Mouse (Mus musculus) heart, postnatal 0 days (tissue): ENCODE measurements around the gene Gm28043.

Experiments
- CTCF ChIP-seq: IDR thresholded peaks from 2 replicates; pipeline ENCODE4 v1.5.1; 2016; ENCODE audit warnings: antibody characterized with exemption, control low read depth, low read depth
- EP300 ChIP-seq: IDR thresholded peaks from 2 replicates; pipeline ENCODE4 v1.6.1; 2016; ENCODE audit warnings: antibody characterized with exemption, low read depth

DNA sequence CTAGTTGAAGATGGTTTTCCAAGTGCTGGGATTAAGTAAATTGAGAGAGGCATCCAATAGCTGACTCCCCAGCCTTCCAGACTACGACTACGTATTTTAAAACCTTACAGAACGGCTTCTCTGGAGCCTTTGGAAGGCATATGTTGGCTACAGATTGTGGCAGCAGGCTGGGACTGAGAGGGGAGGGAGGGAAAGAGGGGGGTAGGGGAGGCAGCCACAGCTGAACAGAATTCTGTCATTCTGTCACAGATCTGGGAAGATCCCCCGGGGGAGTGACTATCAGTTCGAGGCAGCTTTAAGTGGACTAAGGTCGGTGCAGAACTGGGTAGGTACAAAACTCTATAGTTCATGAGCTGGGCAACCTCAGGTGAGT lies 117.3 kb downstream of the Gm28043 start:
- no peak for TF ChIP-seq CTCF
- TF ChIP-seq EP300: no peak
